Mouse (Mus musculus) v-Abl transformed pro-B cells (cell line): Measurements from ENCODE around the gene Tut1.

ENCODE experiments used
- in situ Hi-C, 2 experiments: fragments of 400-800 bp; cut with MboI; formaldehyde crosslinking; loops; one replicate each; pipeline ENCODE4 v1.15.1; 2025; ENCODE audit not compliant: unreplicated experiment in 2 of 2

Tut1 gene

GRCm38 (mm10) chr19:8975491-8975890 lies 21.8 kb downstream of the Tut1 start:
- in situ Hi-C loops, result loop anchor here in 1 of 2 experiments (25.0 kb wide), 1 partner anchor 413 kb away; no protein-coding TSS in a partner anchor

GRCm38 (mm10) chr19:8976535-8976934 lies 22.9 kb downstream of the Tut1 start:
- in situ Hi-C loops, result loop anchor here in 1 of 2 experiments (25.0 kb wide), 1 partner anchor 414 kb away; no protein-coding TSS in a partner anchor

- in situ Hi-C loops, result loop anchor here in 1 of 2 experiments (25.0 kb wide), 1 partner anchor 418 kb away; no protein-coding TSS in a partner anchor
Measured at GRCm38 (mm10) chr19:8980771-8981170, 27.1 kb downstream of the Tut1 start.

- in situ Hi-C loops, result loop anchor here in 1 of 2 experiments (25.0 kb wide), 1 partner anchor 419 kb away; no protein-coding TSS in a partner anchor
Measured at GRCm38 (mm10) chr19:8981450-8982168, 28.0 kb downstream of the Tut1 start.

GRCm38 (mm10) chr19:8982303-8983149 lies 28.9 kb downstream of the Tut1 start:
- in situ Hi-C loops, result loop anchor here in 1 of 2 experiments (25.0 kb wide), 1 partner anchor 420 kb away; no protein-coding TSS in a partner anchor

DNA sequence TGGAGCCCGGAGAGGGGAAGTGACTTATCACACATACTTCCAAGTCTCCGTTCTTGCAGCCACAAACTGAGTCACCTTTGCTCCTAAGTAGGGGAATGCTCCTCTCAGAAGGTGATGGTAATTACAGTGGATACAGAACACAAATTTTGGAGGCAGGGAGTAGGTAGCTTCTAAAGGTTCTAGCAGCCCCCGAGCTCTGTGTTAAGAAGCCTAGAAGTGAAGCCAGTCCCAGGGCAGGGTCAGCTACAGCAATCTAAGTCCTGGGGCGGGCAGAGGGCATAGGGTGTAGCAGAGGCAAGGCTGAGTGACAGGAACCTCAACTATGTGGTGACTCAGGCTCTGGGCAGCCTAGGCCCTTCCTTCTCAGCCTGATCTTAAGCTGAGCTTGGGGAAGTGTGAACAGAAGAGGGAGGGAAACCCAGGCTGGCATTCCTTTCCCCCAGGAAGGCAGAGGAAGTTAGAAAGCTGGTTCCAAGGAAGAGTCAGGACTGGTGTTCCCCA lies 29.6 kb downstream of the Tut1 start:
- in situ Hi-C loops, result loop anchor here in 1 of 2 experiments (25.0 kb wide), 1 partner anchor 421 kb away; no protein-coding TSS in a partner anchor

DNA sequence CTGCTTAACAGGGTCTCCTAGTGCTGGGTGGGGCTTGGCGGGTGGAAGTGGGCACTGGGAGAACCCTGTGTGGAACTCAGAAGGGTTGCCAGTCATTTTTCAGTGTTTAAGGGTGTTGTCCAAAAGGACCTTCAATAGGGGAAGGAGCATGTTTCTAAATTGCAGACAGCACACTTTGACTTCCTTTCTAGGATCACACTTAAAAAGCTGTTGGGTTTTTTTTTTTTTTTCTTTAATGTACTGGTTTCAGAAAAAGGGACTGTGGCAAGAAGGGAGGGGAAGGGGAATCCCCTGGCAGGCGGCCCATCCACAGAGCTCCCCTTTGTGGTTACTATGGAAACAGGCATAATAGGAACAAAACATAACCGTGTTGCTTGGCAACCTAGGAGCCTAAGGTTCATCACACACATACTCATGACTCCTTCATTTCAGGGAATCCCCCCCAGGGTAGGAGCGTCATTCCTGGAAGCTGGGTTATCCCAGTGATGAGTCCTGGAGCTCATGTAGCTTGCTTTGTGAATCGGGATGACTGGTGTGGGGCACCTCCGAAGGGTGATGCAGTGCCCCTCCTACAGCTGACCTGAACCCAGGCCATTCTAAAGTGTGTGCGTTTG lies 30.7 kb downstream of the Tut1 start:
- in situ Hi-C loops, result loop anchor here in 1 of 2 experiments (25.0 kb wide), 1 partner anchor 422 kb away; no protein-coding TSS in a partner anchor

DNA sequence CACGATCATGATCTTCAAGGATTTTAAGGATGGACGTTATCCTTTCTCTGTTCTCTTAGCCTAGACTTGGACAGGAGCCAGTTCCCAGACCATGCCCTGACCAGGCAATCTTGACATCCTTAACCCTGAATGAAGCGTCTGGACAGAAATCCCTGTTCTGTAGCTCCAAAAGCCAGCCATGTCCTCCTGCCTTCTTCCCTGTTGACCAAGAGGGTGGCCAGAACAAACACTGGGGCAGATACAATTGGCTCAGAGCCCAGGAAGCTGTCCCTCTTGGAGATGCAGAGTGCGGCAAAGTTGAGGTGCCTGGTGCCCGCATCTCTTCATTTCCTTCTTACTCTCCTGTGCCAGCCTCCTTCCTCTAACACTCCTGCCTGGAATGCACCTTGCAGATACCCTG lies 32.2 kb downstream of the Tut1 start:
- in situ Hi-C loops, result loop anchor here in 1 of 2 experiments (25.0 kb wide), 1 partner anchor 424 kb away; no protein-coding TSS in a partner anchor

DNA sequence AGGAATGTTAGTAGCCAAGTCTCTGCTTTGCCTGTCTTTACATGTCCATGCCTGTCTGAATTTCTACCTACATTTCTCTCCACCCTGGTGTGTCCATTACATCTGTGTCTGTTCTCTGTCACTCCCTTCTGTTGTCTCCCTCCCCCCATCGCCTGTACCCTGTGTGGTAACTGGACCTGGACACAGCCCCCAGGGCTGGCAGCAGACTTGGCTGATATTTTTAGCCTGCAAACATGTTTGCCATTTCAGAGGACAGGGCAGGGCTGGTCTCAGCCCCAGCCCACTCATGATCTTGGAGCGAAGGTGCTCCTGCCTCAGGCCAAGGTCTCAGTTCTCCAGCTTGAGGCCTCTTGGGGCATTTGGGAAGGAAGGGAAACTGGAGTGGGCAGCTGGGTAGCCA lies 34.2 kb downstream of the Tut1 start:
- in situ Hi-C loops, result loop anchor here in 1 of 2 experiments (25.0 kb wide), 1 partner anchor 426 kb away; no protein-coding TSS in a partner anchor

DNA sequence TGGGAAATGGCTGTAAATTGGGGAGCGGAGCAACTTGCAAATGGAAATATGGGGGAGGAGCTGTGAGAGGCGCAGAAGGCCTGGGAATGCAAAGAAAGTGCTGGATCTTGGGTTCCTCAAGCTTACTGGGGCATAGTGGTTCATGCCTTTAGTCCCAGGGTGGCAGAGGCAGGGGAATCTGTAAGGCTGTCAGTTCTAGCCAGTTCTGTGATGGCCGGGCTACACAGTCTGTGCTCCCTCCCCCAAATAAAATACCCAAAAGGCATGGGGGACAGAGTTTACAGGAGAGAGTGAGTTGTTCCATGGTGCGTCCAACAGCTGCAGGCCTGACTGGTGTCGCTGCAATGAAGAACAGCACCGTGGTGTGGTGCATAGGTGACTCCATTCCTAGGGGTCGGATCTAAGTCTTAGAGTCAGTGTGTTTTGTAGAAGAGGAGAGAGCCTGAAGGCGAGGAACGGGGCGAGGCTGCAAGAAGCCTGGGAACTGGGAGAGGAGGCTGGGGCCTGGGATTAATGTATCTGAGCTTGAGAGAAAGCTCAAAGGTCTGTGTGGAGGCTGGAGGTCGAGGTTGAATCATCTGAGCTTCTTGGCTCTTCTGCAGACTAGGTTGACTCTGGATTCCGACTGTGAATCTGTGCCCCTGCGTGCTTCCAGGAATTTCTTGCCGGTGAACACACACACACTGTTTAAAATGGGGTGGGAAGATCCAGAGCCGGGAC lies 34.9 kb downstream of the Tut1 start:
- in situ Hi-C loops, result loop anchor here in 1 of 2 experiments (25.0 kb wide), 1 partner anchor 426 kb away; no protein-coding TSS in a partner anchor

- in situ Hi-C loops, result loop anchor here in 1 of 2 experiments (25.0 kb wide), 1 partner anchor 427 kb away; no protein-coding TSS in a partner anchor
Measured at GRCm38 (mm10) chr19:8989066-8989566, 35.5 kb downstream of the Tut1 start, which contains the start of gene Ahnak. Gene Ahnak, plus strand, starts transcription at chr19:8989284.

DNA sequence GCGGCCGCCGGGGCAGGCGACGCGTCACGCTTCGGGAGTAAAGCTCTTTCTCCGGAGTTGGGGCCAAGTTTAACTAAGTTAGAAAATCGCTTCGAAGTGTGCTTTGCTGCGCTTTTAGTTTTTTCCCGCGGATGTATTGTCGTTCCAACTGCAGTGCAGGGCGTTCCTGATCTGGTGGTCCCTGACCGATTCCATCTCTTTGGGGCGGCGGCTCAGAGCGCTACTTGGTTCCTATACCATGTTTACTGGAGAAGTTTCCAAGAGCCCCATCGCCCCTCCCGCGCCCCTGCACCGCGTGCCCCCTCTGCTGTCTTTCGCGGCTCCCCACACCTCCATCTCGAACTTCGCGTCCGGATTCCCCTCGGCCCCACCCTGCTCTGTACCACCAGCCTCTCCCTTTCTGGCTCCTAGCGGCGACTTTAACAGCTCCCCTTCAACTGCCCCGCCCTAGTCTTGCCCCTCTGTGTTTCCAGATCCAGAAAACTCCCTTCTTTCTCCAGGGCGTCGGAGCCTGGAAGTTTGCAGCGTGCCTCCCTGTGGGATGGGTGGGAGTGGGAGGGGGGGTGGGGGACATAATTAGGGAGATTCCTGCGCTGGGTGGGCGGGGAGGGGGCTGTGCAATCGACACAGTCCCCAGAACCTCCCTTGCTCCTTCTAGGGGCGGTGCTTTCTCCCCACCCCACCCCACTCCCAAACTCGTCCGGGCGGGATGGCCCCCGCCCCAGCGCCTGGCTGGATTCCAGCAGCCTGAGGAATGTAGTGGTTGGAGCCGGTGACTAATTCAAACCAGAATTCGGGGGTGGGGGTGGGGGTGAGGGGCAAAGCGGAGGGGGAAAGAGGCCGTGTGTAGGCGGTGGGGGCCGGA lies 36.2 kb downstream of the Tut1 start:
- in situ Hi-C loops, result loop anchor here (5.0 to 25.0 kb wide), 2 partner anchors 88 to 427 kb away; no protein-coding TSS in a partner anchor

- in situ Hi-C loops, result loop anchor here (5.0 to 25.0 kb wide), 2 partner anchors 87 to 428 kb away; no protein-coding TSS in a partner anchor
Measured at GRCm38 (mm10) chr19:8990432-8991102, 36.9 kb downstream of the Tut1 start.

GRCm38 (mm10) chr19:8991245-8991870 lies 37.7 kb downstream of the Tut1 start:
- in situ Hi-C loops, result loop anchor here (5.0 to 25.0 kb wide), 2 partner anchors 86 to 429 kb away; no protein-coding TSS in a partner anchor

DNA sequence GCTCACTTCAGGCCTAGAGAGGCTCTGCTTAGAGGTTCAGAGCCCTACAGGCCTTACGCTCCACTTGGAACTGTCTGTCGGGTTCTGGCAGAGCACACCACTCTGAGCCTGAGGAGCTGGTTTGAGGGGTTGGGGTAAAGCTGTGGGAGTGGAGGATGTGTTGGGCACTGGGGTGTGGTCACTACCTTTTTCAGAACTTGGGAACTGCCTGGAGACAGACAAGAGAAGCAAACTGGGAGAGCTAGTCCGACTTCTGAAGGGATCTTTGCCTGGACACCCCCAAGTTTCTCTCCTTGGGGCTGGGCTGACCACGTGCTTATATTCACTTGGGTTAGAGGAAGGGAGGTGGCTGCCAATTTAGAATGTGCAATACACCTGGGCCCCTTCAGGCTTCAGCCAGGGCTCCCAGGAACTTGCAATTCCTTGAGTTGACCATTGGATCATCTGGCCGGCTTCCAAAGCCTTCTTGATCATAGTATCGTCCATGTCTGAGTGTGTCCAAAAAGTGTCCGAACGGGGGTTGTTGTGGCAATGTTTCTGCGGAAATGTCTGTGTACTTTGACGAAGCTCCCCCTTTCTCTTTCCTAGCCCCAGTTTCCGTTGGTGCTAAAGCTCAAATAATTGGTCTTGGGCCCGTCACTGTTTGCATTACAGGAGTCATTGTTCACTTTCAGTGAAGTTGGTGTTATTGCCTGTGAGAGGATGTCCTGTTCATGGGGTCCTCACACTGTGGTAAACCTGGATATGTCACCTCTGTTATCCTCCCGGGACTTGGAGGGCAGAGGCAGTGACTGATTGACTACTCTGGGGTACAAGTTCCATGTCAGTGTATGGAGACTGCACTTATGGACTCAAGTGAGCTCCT lies 38.5 kb downstream of the Tut1 start:
- in situ Hi-C loops, result loop anchor here (5.0 to 25.0 kb wide), 2 partner anchors 85 to 430 kb away; no protein-coding TSS in a partner anchor
